Mouse (Mus musculus) adrenal gland, postnatal 0 days (tissue): ENCODE measurements around the gene Sowahd. TPM values are rescaled to one million over a fixed set of nuclear protein-coding genes. Genes with fewer than 3 reads are reported as not detected.

Source experiments
- polyA plus RNA-seq: library from polyadenylated mRNA; unstranded; fragments of >200 nt; fragmentation: Nextera tagmentation; extraction: Ambion mirVana; gene quantifications from 2 replicates; pipeline ENCODE4 v1.2.1, GENCODE M21; 2015

Sowahd gene
- polyA plus RNA-seq = 0.33 and 0.66 TPM in 2 replicates

DNA sequence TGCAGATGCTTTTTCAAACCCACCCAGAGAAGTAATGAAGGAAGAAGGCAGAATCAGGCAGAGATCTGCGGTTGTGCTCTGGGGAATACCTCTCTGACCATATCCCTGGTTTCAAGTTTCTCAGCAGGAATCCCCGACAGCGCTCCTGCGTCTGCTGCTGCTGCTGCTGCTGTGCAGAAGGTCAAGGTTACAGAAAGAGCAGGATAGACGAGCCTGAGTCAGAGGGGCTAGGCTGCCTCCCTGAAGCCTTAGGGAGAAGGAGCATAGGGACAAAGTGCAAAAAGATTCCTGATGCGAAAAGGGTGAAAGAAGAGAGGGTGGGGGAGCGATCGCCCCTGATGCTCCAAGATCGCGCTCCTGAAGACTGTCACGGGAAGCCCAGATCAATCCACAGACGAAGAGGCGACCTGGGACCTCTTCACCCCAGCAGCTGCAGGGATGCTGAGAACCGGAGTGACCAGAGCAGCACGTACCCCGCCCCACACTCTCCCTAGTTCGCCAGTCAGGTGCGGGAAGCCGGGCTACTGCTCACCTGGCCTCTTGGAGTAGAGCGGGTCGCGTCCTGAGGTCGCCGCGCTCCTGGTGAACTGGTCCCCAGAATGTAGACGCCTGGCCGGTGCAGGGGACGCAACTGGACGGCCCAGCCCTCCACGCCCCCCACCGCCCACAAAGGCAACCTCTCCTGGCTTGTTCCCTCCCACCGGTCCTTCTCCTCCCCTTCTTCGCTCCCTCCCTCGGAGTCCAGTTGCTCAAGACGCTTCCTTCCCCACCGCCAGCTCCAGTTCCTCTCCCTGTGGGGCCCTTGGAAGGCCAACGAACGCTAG lies at the start of gene Sowahd:
TSS of gene Sowahd (plus strand) at position 780 of the 824 bp plus-strand sequence.

DNA sequence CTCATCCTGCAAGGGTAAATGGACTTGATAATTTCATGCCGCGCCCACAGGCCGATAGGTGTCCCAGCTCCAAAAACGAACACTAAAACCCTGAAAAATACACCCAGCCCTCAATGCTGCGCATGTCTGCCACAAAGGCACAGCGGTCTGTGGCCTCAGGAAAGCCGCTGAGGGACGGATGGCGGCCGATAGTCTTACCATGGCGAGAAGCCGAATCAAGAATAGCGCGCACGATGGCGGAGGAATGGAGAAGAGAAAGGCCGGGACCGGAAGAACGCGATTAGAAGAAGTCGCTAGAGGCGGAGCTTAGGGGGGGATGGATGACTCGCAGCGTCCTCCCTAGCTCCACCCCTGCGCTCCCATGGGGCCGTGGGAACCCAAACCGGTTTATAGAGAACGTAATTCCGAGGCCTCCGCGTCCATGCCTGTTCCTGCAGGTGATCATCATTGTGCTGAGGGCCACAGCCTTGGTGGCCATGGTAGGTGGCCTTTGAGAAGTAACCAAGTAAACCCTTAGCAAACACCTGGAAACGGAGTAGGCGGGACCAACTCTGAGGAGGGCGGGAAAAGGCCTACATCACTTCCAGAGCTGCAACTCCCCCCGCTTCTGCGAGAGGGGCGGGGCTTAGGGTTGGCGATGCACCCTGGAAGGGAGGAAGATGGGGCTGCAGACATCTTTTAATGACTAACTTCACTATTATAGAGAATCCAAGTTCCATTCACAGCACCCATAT lies 36.4 kb downstream of the Sowahd start, which contains the start of gene Rpl39:
TSS of gene Rpl39 (minus strand) at position 476 of the 734 bp plus-strand sequence.

Other genes with a start within 250 kb of the Sowahd start
- gene Ube2a, start 174.9 kb upstream of the Sowahd start, polyA plus RNA-seq = 98.6 and 125 TPM in 2 replicates
- gene C330007P06Rik, start 174.7 kb upstream of the Sowahd start, polyA plus RNA-seq = 20.8 and 30.1 TPM in 2 replicates
- gene Nkrf, start 145.9 kb upstream of the Sowahd start, polyA plus RNA-seq = 1.5 and 2.2 TPM in 2 replicates
- gene Sept6, start 57.1 kb upstream of the Sowahd start, polyA plus RNA-seq = 19.3 and 19.9 TPM in 2 replicates
- 810 and 1,409 TPM in 2 replicates for gene Rpl39, start 36.6 kb downstream of the Sowahd start, polyA plus RNA-seq
- gene Upf3b, start 61.5 kb downstream of the Sowahd start, polyA plus RNA-seq = 13.0 and 17.0 TPM in 2 replicates
- 11.6 and 12.9 TPM in 2 replicates for gene Nkap, start 78.0 kb downstream of the Sowahd start, polyA plus RNA-seq
- 0.16 TPM in 1 of 2 replicates, not detected in the other for gene Akap14, start 120.0 kb downstream of the Sowahd start, polyA plus RNA-seq
- gene Ndufa1, start 142.3 kb downstream of the Sowahd start, polyA plus RNA-seq = 789 and 799 TPM in 2 replicates
- 8.5 and 9.6 TPM in 2 replicates for gene Rnf113a1, start 142.4 kb downstream of the Sowahd start, polyA plus RNA-seq
- gene Gm9, start 162.2 kb downstream of the Sowahd start, polyA plus RNA-seq = not detected in 2 replicates
- gene Rhox1, start 173.4 kb downstream of the Sowahd start, polyA plus RNA-seq = not detected in 2 replicates
- not detected in 2 replicates for gene Rhox2a, start 196.1 kb downstream of the Sowahd start, polyA plus RNA-seq
- gene Rhox3a, start 201.1 kb downstream of the Sowahd start, polyA plus RNA-seq = not detected in 2 replicates
- not detected in 2 replicates for gene Rhox4a, start 216.5 kb downstream of the Sowahd start, polyA plus RNA-seq